Mouse (Mus musculus): ENCODE data around the gene Plekho2. TPM values are rescaled to one million over a fixed set of nuclear protein-coding genes. Genes with fewer than 3 reads are reported as not detected.

The Plekho2 gene
- total RNA-seq, 2 experiments from 2014 or later = 11.4 to 17.3 TPM

- no peak for DNase-seq
These were observed 50.2 kb downstream of the Plekho2 start for GRCm38 (mm10) chr9:65529659-65530058.

GRCm38 (mm10) chr9:65528417-65529038 is 51.3 kb downstream of the Plekho2 start:
- no peak for DNase-seq

- no peak for DNase-seq
These were observed 54.2 kb downstream of the Plekho2 start for GRCm38 (mm10) chr9:65525445-65526195.

GRCm38 (mm10) chr9:65523611-65524364 is 56.1 kb downstream of the Plekho2 start:
- DNase-seq = peak; percentile 77

- DNase-seq = no peak
These were observed 59.3 kb downstream of the Plekho2 start for GRCm38 (mm10) chr9:65520505-65520876.

- peak; percentile 33 for DNase-seq
These were observed 59.9 kb downstream of the Plekho2 start, which contains the start of gene Ankdd1a for GRCm38 (mm10) chr9:65519807-65520504. Gene Ankdd1a (minus strand): TSS chr9:65520193.

GRCm38 (mm10) chr9:65514851-65515261 is 65.0 kb downstream of the Plekho2 start:
- no peak for DNase-seq

GRCm38 (mm10) chr9:65514431-65514830 is 65.4 kb downstream of the Plekho2 start:
- DNase-seq = no peak

- no peak for DNase-seq
These were observed 67.3 kb downstream of the Plekho2 start for GRCm38 (mm10) chr9:65512520-65512919.

- no peak for DNase-seq
These were observed 71.4 kb downstream of the Plekho2 start for GRCm38 (mm10) chr9:65508449-65508848.

- no peak for DNase-seq
These were observed 76.9 kb downstream of the Plekho2 start for GRCm38 (mm10) chr9:65502721-65503505.

Other genes starting within 250 kb of the Plekho2 start
- 10 to 100 TPM; 11.2 to 13.9 TPM for gene Pdcd7, start 233.9 kb downstream of the Plekho2 start, total RNA-seq (2021)
- gene Ubap1l, start 219.0 kb downstream of the Plekho2 start, total RNA-seq (2021) = 1 to 10 TPM in 1 of 2 experiments, under 1 TPM in 1; 0.52 to 1.1 TPM
- 10 to 100 TPM in 1 of 2 experiments, 1 to 10 TPM in 1; 8.9 to 10.7 TPM for gene Kbtbd13, start 188.4 kb downstream of the Plekho2 start, total RNA-seq (2021)
- gene Rasl12, start 181.5 kb downstream of the Plekho2 start, total RNA-seq (2021) = 10 to 100 TPM in 1 of 2 experiments, 1 to 10 TPM in 1; 7.2 to 11.5 TPM
- gene Slc51b, start 157.1 kb downstream of the Plekho2 start, total RNA-seq (2021) = not detected
- 1 to 10 TPM; 6.6 to 7.1 TPM for gene Mtfmt, start 144.3 kb downstream of the Plekho2 start, total RNA-seq (2021)
- gene Spg21, start 119.1 kb downstream of the Plekho2 start, total RNA-seq (2021) = 10 to 100 TPM; 48.1 to 59.8 TPM
- gene Ankdd1a, start 59.8 kb downstream of the Plekho2 start, total RNA-seq (2021) = not detected
- gene Pif1, start 7.1 kb upstream of the Plekho2 start, total RNA-seq (2021) = 1 to 10 TPM in 1 of 2 experiments, under 1 TPM in 1; 0.92 to 1.4 TPM
- 1 to 10 TPM; 2.4 to 4.0 TPM for gene Rbpms2, start 49.6 kb upstream of the Plekho2 start, total RNA-seq (2021)
- 100 to 1,000 TPM; 248 to 260 TPM for gene Oaz2, start 88.0 kb upstream of the Plekho2 start, total RNA-seq (2021)
- 10 to 100 TPM; 23.0 to 28.2 TPM for gene Zfp609, start 247.5 kb upstream of the Plekho2 start, total RNA-seq (2021)

Measured in gastrocnemius, postnatal 10 days (tissue).